Mouse (Mus musculus) spleen, adult 2 months (tissue): ENCODE results near the gene Pbx3.

Experiments
- CTCF ChIP-seq: fragments of 200-500 bp; IDR thresholded peaks from 2 replicates; pipeline ENCODE4 v1.5.1; 2011; ENCODE audit warnings: mild to moderate bottlenecking, inconsistent platforms; ENCODE audit not compliant: insufficient read depth, insufficient read length, insufficient replicate concordance; ENCODE audit errors: extremely low read depth
- POLR2A ChIP-seq: fragments of 200-500 bp; IDR thresholded peaks from 2 replicates; pipeline ENCODE4 v1.6.1; 2011; ENCODE audit warnings: low read depth, low read length, inconsistent platforms

GRCm38 (mm10) chr2:34204325-34204724 is 168.6 kb downstream of the Pbx3 start:
- TF ChIP-seq CTCF (no peak), POLR2A (no peak)
